Mouse (Mus musculus) thymus, adult 18-20 months (tissue): ENCODE results near the gene Elof1.
"Not testable (repeated sequence)": the region's sequence is repeated elsewhere in the genome, so short reads cannot be mapped to it uniquely, and the experiment has no call there.

Experiments
- DNase-seq, 2 experiments: peaks; one replicate each; pipeline ENCODE4 v3.0.0; 2022; ENCODE audit warnings: mixed read lengths in 2 of 2

Elof1 gene

DNA sequence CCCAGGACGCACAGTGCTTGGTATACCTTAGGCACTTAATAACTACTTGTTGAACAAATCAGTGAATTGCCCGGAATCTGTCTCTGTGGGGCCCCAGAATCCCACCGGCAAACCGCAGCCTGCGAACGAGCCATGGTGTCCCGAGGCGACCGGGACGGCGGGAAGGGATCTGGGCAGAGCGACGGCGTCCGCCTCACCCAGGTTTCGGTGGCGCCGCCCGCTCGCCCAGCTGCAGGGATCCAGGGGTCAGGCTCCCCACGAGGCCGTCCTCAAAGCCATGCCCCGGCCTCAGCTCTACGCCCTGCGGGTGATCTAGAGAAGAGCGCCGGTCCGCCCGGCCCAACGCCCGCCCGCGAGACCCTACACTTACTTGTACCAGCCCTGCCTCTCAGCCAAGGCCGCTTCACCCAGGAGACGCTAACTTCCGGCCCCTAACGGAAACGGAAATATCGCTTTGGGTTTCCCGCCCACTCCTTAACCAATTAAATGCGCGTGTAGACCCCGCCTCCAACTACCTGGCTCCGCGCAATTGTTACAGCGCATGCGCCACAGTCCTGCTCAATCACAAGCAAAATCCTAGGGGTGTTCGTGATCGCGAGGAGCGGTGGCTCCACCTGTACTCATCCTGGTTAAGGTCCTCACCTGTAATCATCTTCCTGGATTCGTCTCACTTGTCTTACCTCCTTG lies at the start of gene Elof1:
Elof1 (minus strand) TSS at position 433 of the 687 bp plus-strand sequence.
- peak; percentile 91 to 95 for DNase-seq

GRCm38 (mm10) chr9:22166686-22167085 lies 49.7 kb upstream of the Elof1 start:
- no peak for DNase-seq

DNA sequence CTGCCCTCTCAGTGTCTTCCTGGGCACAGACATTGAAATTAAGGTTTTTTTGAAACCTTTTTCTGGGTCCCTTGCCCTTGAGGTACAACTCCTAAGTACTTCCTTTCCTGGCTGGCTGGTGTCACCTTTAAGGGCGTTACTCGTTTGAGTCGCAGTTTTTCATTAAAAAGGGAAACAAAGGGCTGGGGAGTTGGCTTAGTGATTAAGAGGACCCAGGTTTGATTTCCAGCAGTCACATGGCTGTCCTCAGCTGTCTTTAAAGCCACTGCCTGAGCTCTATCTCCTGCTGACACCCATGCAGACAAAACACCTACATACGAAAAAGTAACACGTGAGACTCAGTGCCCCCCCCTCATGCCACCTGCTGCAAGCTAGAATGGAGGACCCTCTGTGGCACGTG lies 49.0 kb upstream of the Elof1 start:
- no peak for DNase-seq

DNA sequence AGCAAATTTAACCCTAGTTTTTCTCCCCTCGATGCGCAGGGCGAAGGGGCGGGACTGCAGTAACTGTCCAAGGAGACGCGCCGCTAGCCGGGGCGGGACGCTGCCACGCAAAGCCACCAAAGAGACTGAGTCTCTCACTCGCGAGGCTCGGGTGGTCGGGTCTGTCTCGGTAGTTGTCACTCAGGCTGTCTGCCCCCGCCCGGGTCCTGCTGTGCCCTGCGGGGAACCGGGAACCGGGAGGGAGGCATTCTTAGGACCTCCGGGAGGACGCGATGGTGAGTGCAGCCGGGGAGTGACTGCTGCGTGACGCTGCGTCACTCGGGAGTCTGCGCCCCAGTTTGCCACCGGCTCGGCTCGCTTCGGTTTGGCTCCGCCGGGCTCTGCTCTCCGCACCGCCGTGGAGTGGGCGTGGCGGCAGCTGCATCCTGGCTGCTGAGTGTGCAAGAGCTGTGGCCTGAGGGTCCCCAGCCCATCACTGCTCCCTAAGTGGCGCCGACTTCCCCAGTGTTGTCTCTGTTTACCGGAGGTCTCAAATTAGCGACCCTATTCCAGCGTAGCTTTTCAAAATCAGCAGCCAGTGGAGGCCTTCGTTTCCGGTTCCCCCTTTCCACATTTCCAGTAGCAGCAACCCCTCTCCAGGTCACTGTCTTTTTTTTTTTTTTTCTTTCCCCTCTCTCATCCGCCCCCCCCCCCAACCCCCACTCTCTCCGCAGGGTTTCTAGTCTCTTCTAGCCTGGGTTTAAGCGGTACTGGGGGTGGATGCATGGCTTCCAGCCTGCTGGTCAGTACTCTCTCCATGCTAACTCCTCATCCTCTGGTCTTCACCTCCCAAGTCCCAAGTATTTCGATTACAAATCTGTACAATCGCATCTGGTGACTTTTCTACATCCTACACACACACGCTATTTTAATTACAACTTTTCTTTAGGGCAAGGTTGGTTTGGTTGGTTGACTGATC lies 48.0 kb upstream of the Elof1 start:
- peak; percentile 16 to 23 for DNase-seq

GRCm38 (mm10) chr9:22162912-22163311 lies 45.9 kb upstream of the Elof1 start:
- DNase-seq: no peak

DNA sequence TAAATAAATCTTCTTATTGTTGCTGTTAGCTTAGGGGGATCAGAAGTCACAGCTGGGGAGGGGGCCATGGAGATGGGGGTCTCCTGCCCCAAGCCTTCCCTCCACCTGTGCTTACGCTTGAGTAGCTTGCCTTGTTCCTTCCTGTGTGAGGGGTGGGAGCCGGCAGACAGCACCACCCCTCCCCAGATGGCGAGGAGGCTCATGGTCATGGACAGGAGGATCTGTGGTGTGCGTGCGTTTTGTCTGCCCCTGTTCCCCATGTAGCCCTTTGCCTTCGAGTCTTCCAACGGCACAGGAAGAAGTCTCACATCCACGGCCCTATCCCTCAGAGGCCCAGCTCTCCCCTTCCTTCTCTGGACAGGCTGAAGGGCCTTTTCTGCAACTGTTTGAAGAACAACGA lies 45.3 kb upstream of the Elof1 start:
- DNase-seq: no peak

GRCm38 (mm10) chr9:22161299-22161698 lies 44.3 kb upstream of the Elof1 start:
- DNase-seq: no peak

DNA sequence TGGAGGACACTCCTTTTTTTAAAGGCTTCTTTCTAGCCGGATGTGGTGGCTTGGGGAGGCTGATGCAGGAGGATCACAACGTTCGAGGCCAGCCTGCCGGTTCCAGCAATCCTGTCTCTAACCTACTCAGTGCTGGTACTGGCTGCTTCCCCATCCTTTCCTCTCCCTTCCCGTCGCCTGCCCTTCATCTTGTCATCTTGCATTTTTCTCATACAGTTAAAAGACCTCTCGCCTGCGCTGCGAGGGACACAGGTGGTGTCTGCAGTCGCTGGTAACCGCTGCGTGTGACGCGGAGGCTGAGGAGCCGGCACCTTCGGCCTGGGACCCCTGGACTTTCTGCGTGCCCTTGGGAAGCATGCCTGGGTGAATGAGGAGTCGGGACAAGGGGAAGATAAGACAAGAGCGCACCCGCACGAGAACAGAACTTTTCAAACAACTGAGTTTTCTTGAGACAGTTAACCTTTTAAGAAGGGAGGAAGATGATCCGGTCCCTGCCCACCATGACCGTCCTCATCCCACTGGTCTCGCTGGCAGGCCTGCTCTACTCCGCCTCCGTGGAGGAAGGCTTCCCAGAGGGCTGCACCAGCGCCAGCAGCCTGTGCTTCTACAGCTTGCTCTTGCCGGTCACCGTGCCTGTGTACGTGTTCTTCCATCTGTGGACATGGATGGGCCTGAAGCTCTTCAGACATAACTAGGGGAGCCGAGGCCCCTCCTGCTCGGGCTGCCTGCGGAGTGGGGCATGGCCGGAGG lies 40.7 kb upstream of the Elof1 start:
- DNase-seq: no peak

- peak; percentile 97 to 99 for DNase-seq
These were observed 39.7 kb upstream of the Elof1 start, which contains the start of gene Pigyl for GRCm38 (mm10) chr9:22156497-22157245. Pigyl (plus strand) TSS chr9:22156846.

GRCm38 (mm10) chr9:22155614-22156013 lies 38.6 kb upstream of the Elof1 start:
- peak in 1 of 2 experiments; percentile 56 for DNase-seq

GRCm38 (mm10) chr9:22153810-22154209 lies 36.8 kb upstream of the Elof1 start:
- DNase-seq: no peak

GRCm38 (mm10) chr9:22150946-22151345 lies 34.0 kb upstream of the Elof1 start:
- no peak for DNase-seq

DNA sequence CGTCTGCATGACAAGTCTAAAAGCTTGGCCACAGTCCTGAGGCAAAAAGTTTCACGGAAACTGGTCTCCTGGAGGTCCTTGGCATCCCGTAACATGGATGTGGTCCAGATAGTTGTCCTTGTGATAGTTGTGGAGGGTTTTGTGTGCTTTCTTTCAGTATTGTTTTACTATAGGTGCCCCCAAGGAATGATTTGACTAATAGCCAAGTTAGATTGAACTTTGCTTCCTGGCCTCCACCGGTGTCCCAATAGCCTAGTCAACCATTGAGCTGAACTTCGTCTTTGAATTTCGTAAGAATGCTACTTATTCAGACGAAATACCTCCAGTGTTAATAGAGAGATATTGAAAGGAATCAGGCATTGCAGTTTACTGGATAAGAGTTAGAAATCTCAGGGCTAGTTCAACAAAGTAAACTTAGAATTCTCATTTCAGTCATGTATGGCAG lies 33.3 kb upstream of the Elof1 start:
- DNase-seq: not testable (repeated sequence)

GRCm38 (mm10) chr9:22149426-22150248 lies 32.7 kb upstream of the Elof1 start:
- DNase-seq: no peak

- DNase-seq: no peak
These were observed 27.5 kb upstream of the Elof1 start for GRCm38 (mm10) chr9:22144304-22144965.

GRCm38 (mm10) chr9:22143108-22144037 lies 26.4 kb upstream of the Elof1 start:
- peak; percentile 70 to 76 for DNase-seq

GRCm38 (mm10) chr9:22139746-22140145 lies 22.8 kb upstream of the Elof1 start:
- no peak for DNase-seq

DNA sequence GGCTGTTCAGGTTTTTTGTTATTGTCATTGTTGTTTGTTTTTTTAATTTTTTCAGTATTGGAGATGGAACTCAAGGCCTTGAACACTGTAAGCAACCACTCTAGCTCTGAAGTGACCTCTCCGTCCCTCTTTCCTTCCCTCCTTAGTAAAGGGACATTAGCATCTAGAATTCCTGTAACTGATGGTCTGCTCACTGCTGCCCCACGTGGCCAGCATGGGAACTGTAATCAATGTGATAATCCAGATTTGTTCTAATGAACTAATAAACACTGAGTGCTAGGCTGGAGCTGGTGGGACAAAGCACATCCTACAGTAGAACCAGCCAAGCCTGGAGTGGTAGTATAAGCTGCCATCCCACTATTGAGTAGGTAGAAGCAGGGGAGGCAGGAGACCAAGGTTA lies 21.5 kb upstream of the Elof1 start:
- DNase-seq: no peak

- no peak for DNase-seq
These were observed 20.0 kb upstream of the Elof1 start for GRCm38 (mm10) chr9:22136765-22137547.
